Mouse (Mus musculus) embryonic facial prominence, embryonic 14.5 days (tissue): ENCODE measurements around the gene Klf1. TPM values are rescaled to one million over a fixed set of nuclear protein-coding genes. Genes with fewer than 3 reads are reported as not detected.

Experiments used
- ATAC-seq: fragments of 200-750 bp; cut with Nextera tagmentation; 2 replicates; pipeline ENCODE4 v1.8.0; 2017; ENCODE audit warnings: low read depth, moderate number of reproducible peaks, moderate TSS enrichment
- DNase-seq: peaks from one replicate; pipeline ENCODE4 v3.0.0-alpha.2; 2015; ENCODE audit warnings: low spot score
- H3K27ac ChIP-seq: fragments of 300-500 bp; sonication (generic); replicated peaks from 2 replicates; pipeline ENCODE4 v1.5.1; 2014; ENCODE audit warnings: low read depth, mild to moderate bottlenecking, low read length, moderate library complexity
- H3K27me3 ChIP-seq: fragments of 300-500 bp; sonication (generic); replicated peaks from 2 replicates; pipeline ENCODE4 v1.6.1; 2014; ENCODE audit warnings: low read length; ENCODE audit not compliant: control insufficient read depth, insufficient read depth
- H3K36me3 ChIP-seq: fragments of 300-500 bp; sonication (generic); 2 replicates; pipeline ENCODE4 v1.6.1; 2014; ENCODE audit warnings: low read length, mixed read lengths; ENCODE audit not compliant: control insufficient read depth, insufficient read depth
- H3K4me1 ChIP-seq: fragments of 300-500 bp; sonication (generic); 2 replicates; pipeline ENCODE4 v1.6.1; 2014; ENCODE audit warnings: antibody characterized with exemption, low read length; ENCODE audit not compliant: control insufficient read depth, insufficient read depth
- H3K4me2 ChIP-seq: fragments of 300-500 bp; sonication (generic); 2 replicates; pipeline ENCODE4 v1.6.1; 2014; ENCODE audit warnings: low read depth, mild to moderate bottlenecking, low read length, moderate library complexity, mixed read lengths
- H3K4me3 ChIP-seq: fragments of 300-500 bp; sonication (generic); 2 replicates; pipeline ENCODE4 v1.5.1; 2014; ENCODE audit warnings: low read depth, mild to moderate bottlenecking, low read length
- H3K9ac ChIP-seq: fragments of 300-500 bp; sonication (generic); 2 replicates; pipeline ENCODE4 v1.6.1; 2014; ENCODE audit warnings: low read depth, mild to moderate bottlenecking, low read length, moderate library complexity, mixed read lengths
- H3K9me3 ChIP-seq: fragments of 300-500 bp; sonication (generic); 2 replicates; pipeline ENCODE4 v1.6.1; 2016; ENCODE audit warnings: low read length; ENCODE audit not compliant: control insufficient read depth
- WGBS: fragments of 180-500 bp; shearing (Covaris S2); extraction: QIAGEN DNeasy Blood & Tissue Kit; methylation state at CpG from one replicate; pipeline ENCODE4 v1.1.7; 2014; 5-methylcytosine and 5-hydroxymethylcytosine counted together
- microRNA-seq: library from miRNA; unstranded; fragments of <30 nt; microRNA quantifications from one replicate; pipeline ENCODE4, GENCODE M21; 2016; ENCODE audit warnings: borderline number of aligned reads
- polyA plus RNA-seq: library from polyadenylated mRNA; unstranded; fragments of >200 nt; fragmentation: Nextera tagmentation; extraction: Ambion mirVana; gene quantifications from 2 replicates; pipeline ENCODE4 v1.2.1, GENCODE M21; 2014

Gene Klf1
- polyA plus RNA-seq, 1 experiment from 2014 or later = 2.2 TPM

DNA sequence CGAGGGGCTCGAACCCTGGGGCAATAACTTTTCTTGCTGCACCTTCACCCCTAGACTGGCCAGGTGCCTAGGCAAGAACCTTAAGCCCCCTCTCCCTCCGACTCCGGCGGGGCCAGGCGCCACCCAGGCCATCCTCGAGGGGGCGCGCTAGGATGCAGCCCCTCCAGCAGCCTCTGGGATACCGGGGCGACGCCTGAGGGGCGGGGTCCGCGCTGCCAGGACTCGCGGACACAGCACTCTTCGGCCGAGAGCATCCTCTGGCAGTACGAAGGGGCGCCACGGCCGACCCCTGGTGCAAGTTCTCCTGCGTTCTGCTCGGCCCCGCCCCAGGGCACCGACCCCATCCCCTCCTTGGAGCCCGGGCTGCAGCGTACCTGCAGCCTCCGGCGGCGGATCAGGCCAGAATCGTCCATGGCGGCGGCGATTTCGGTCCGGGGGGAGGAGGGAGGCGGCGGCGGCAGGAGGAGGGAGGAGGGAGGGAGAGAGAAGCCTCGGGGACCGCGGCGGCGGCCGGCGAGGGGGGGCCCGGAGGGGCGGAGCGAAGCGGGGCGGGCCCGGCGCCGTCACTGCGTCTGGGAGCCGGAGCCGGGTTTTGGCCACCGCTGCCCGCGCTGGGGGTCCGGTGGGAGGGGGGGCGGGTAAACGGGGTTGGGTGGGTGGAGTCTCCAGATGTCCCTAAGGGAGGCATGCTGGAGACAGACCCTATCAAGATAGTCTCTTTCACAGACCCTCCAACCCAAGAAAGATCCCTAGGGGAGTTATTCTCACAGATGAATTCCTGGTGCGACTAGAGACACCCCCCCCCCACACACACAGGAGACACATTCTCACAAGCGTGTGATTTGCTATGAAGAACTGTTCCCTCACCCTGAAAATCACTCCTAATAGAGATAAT lies 44.2 kb downstream of the Klf1 start:
- ATAC-seq (peak; percentile 24), DNase-seq (no peak)
- WGBS = 1% methylated on average over 26 of the region's 67 CpGs
- peaks cover 5% of the 10 kb centered on the region; the same call in 1 of the 2 replicates for H3K4me1 ChIP-seq
- peak overlapping the region; percentile 46; the same call in 1 of the 2 replicates for H3K9ac ChIP-seq
- H3K9me3 ChIP-seq = no peaks in the 10 kb centered on the region
- H3K27me3 ChIP-seq = peaks cover 61% of the 10 kb centered on the region
- H3K4me2 ChIP-seq = peak overlapping the region; percentile 72
- H3K27ac ChIP-seq = no peak overlapping the region
- peak overlapping the region; percentile 44 for H3K4me3 ChIP-seq
- H3K36me3 ChIP-seq = no peaks in the 10 kb centered on the region

DNA sequence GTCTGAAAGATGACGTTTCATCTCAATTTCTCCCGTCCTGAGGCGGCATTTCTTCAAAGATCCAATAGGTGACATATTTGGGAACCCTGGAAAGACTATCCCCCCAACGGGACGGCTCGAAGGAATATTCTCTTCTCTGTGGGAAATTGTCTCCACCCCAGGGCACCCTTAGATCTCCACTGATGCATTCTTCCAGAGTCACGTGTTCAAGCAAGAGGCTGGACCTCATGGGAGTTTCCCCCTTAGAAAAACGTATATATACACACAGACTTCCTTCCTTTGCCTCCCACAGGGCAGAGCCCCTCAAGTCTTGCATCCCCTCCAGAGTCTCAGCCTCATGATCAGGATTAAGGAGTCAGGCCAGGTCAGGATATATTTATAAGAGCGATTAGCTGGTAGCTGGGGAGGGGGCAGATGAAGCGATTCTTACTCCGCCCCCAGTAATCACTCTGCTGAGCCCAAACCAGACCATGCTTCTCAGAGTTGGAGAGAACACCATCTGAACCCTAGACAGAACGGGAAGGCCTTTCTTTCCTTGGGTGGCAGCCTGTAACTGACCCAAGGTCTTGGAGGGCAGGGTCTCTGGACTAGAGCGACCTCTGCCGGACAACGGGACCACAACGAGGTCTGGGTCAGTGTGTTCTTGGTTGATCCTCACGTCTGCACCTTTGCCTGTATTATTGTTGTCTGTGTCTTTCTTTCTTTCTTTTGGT lies 45.0 kb downstream of the Klf1 start, which contains the start of gene Rtbdn:
Gene Rtbdn, plus strand, starts transcription at position 464 of the 713 bp plus-strand sequence.
- DNase-seq (no peak), ATAC-seq (peak; percentile 7; the same call in 1 of the 2 replicates)
- Histone ChIP-seq H3K4me2 (peak within 1 kb of the TSS; percentile 72), H3K9me3 (no peaks in the 10 kb centered on the region), H3K4me1 (peaks cover 5% of the 10 kb centered on the region; the same call in 1 of the 2 replicates), H3K36me3 (no peaks in the 10 kb centered on the region), H3K4me3 (peak within 1 kb of the TSS; percentile 44), H3K27ac (no peak within 1 kb of the TSS), H3K27me3 (peaks cover 61% of the 10 kb centered on the region), H3K9ac (peak within 1 kb of the TSS; percentile 46; the same call in 1 of the 2 replicates)
- WGBS = 10% methylated on average over 17 of the region's 17 CpGs

DNA sequence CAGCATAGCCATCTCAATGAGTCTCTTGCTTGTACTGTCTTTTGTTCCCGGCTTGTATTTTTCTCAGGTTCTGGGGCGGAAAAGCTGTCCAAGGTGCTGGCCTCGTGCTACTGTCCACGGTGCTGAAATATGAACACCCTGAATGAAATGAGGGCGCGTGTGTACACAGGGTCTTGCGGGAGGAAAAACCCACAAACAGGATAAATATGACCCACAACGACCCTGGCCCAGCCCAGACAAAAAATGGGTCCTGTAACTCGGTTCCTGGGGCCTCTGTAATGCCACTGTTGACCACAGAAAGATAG lies 45.5 kb downstream of the Klf1 start:
- Histone ChIP-seq H3K9me3 (no peaks in the 10 kb centered on the region), H3K36me3 (no peaks in the 10 kb centered on the region), H3K27ac (no peak overlapping the region), H3K4me2 (no peak overlapping the region), H3K27me3 (peaks cover 65% of the 10 kb centered on the region), H3K4me1 (peaks cover 5% of the 10 kb centered on the region; the same call in 1 of the 2 replicates), H3K4me3 (no peak overlapping the region), H3K9ac (no peak overlapping the region)
- DNase-seq = peak; percentile 68
- WGBS = 16% methylated on average over 9 of the region's 9 CpGs
- no peak for ATAC-seq

DNA sequence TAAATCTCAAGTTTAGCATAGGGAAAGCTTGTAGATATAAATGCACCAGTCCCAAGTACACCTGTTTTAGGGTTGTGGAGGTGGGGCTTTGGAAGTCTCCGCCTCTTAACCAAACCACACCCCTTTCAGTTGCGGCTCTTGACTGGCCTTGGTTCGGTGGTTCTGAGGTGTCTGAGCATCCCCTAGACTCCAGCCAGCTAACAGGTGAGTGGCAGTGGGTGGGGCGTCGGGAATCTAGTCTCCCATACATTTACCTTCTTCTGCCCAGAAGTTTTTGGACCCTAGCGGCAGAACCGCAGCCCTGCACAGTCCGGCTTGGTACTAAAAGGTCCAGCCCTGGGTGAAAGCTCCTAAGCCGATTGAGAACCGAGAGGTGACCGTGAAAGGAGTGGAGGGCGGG lies 48.0 kb downstream of the Klf1 start:
- Histone ChIP-seq H3K27me3 (peaks cover 52% of the 10 kb centered on the region), H3K9me3 (no peaks in the 10 kb centered on the region), H3K4me3 (no peak overlapping the region), H3K4me2 (no peak overlapping the region), H3K9ac (no peak overlapping the region), H3K36me3 (no peaks in the 10 kb centered on the region), H3K27ac (no peak overlapping the region), H3K4me1 (peaks cover 8% of the 10 kb centered on the region; the same call in 1 of the 2 replicates)
- no peak for DNase-seq
- WGBS = 22% methylated on average over 12 of the region's 12 CpGs
- ATAC-seq = no peak

DNA sequence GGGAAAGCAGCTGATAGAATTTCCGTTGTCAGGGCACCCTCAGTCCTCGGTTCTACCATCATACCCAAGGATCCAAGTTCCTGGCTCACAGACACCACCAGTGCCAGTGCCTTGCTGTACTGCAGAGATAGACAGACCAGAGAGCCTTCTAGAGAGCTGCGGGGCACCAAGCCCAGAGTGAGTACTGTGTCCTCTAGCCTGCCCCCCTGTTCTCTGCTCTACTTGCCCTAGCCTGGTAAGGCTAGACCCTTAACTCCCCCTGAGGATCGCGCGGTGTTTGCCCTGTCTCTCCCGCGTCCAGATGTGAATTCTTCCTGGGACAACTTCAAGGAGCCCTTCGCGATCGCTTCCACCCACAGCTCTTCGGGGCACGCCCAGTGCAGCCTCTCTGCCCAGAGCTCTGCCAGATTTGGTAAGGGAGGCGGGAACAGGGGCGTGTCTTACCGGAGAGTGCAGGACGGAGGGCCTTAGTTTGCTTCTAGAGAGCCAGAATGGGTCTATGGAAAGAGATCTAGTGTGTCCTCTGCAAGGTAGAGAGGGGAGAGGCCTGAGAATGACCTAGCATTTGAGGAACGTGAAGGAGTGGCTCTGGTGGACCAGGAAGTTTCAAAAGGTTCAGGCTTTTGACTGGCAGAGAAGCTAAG lies 51.0 kb downstream of the Klf1 start:
- whole genome bisulfite sequencing = 8% methylated on average over 18 of the region's 18 CpGs
- no peak overlapping the region for H3K4me3 ChIP-seq
- no peak overlapping the region for H3K4me2 ChIP-seq
- 0 out of 2 replicates have a peak, but pooled peaks cover 3% of the 10 kb centered on the region for H3K4me1 ChIP-seq
- H3K27ac ChIP-seq = no peak overlapping the region
- DNase-seq (no peak), ATAC-seq (peak; percentile 42; the same call in 1 of the 2 replicates)
- H3K9me3 ChIP-seq = no peaks in the 10 kb centered on the region
- H3K36me3 ChIP-seq = peaks cover 14% of the 10 kb centered on the region; the same call in 1 of the 2 replicates
- peaks cover 24% of the 10 kb centered on the region for H3K27me3 ChIP-seq
- no peak overlapping the region for H3K9ac ChIP-seq

Small RNA genes within 50 kb of the gene (microRNA-seq; reads per million reads assigned to microRNA genes)
- not detected for gene Gm24197
- gene Mir7069 = 1.7 reads per million, percentile 2 among the genes with 10 or more reads in this experiment

Other genes with a start within 250 kb of the Klf1 start
- 45.9 and 50.3 TPM in 2 replicates for gene Ier2, start 239.1 kb upstream of the Klf1 start, polyA plus RNA-seq
- 55.8 and 73.2 TPM in 2 replicates for gene Trmt1, start 215.6 kb upstream of the Klf1 start, polyA plus RNA-seq
- gene Nacc1, start 214.1 kb upstream of the Klf1 start, polyA plus RNA-seq = 19.7 and 20.1 TPM in 2 replicates
- 5.8 and 6.8 TPM in 2 replicates for gene Lyl1, start 200.5 kb upstream of the Klf1 start, polyA plus RNA-seq
- gene G430095P16Rik, start 178.9 kb upstream of the Klf1 start, polyA plus RNA-seq = 2.0 and 2.7 TPM in 2 replicates
- 64.0 and 67.4 TPM in 2 replicates for gene Nfix, start 101.6 kb upstream of the Klf1 start, polyA plus RNA-seq
- 5.8 and 6.8 TPM in 2 replicates for gene Dand5, start 79.1 kb upstream of the Klf1 start, polyA plus RNA-seq
- gene Gadd45gip1, start 70.4 kb upstream of the Klf1 start, polyA plus RNA-seq = 41.3 and 41.5 TPM in 2 replicates
- gene Rad23a, start 61.3 kb upstream of the Klf1 start, polyA plus RNA-seq = 109 and 111 TPM in 2 replicates
- 805 and 891 TPM in 2 replicates for gene Calr, start 55.0 kb upstream of the Klf1 start, polyA plus RNA-seq
- 67.1 and 76.5 TPM in 2 replicates for gene Farsa, start 44.9 kb upstream of the Klf1 start, polyA plus RNA-seq
- 68.5 and 71.8 TPM in 2 replicates for gene Syce2, start 29.8 kb upstream of the Klf1 start, polyA plus RNA-seq
- 27.3 and 33.2 TPM in 2 replicates for gene Gcdh, start 8.0 kb upstream of the Klf1 start, polyA plus RNA-seq
- 10.1 and 11.5 TPM in 2 replicates for gene Dnase2a, start 6.6 kb downstream of the Klf1 start, polyA plus RNA-seq
- 3.4 and 3.6 TPM in 2 replicates for gene Mast1, start 35.4 kb downstream of the Klf1 start, polyA plus RNA-seq
- gene Rtbdn, start 45.1 kb downstream of the Klf1 start, polyA plus RNA-seq = 0.20 TPM in 1 of 2 replicates, not detected in the other
- not detected in 2 replicates for gene Gm49661, start 67.5 kb downstream of the Klf1 start, polyA plus RNA-seq
- gene Prdx2, start 67.7 kb downstream of the Klf1 start, polyA plus RNA-seq = 715 and 771 TPM in 2 replicates
- gene Rnaseh2a, start 67.8 kb downstream of the Klf1 start, polyA plus RNA-seq = 73.7 and 88.9 TPM in 2 replicates
- gene Junb, start 76.8 kb downstream of the Klf1 start, polyA plus RNA-seq = 16.8 and 18.4 TPM in 2 replicates
- 13.1 and 15.3 TPM in 2 replicates for gene Hook2, start 88.7 kb downstream of the Klf1 start, polyA plus RNA-seq
- 0.30 and 0.58 TPM in 2 replicates for gene Best2, start 112.6 kb downstream of the Klf1 start, polyA plus RNA-seq
- 97.3 and 101 TPM in 2 replicates for gene Asna1, start 123.4 kb downstream of the Klf1 start, polyA plus RNA-seq
- 127 and 133 TPM in 2 replicates for gene Trir, start 124.9 kb downstream of the Klf1 start, polyA plus RNA-seq
- gene Tnpo2, start 135.0 kb downstream of the Klf1 start, polyA plus RNA-seq = 22.9 and 24.8 TPM in 2 replicates
- gene Fbxw9, start 158.1 kb downstream of the Klf1 start, polyA plus RNA-seq = 20.9 and 25.8 TPM in 2 replicates
- gene Gm5741, start 166.1 kb downstream of the Klf1 start, polyA plus RNA-seq = 0.68 TPM in 1 of 2 replicates, not detected in the other
- 44.0 and 49.5 TPM in 2 replicates for gene Dhps, start 169.8 kb downstream of the Klf1 start, polyA plus RNA-seq
- gene Wdr83os, start 178.8 kb downstream of the Klf1 start, polyA plus RNA-seq = 125 and 127 TPM in 2 replicates
- gene Wdr83, start 179.4 kb downstream of the Klf1 start, polyA plus RNA-seq = 33.1 and 38.6 TPM in 2 replicates
- gene Man2b1, start 181.3 kb downstream of the Klf1 start, polyA plus RNA-seq = 35.3 and 35.6 TPM in 2 replicates
- 1.6 TPM in 2 replicates for gene Zfp791, start 221.2 kb downstream of the Klf1 start, polyA plus RNA-seq
- gene Cks1brt, start 250.0 kb downstream of the Klf1 start, polyA plus RNA-seq = not detected in 2 replicates